Mouse (Mus musculus): ENCODE measurements around the gene Fas. TPM values are rescaled to one million over a fixed set of nuclear protein-coding genes. Genes with fewer than 3 reads are reported as not detected.

The Fas gene
- polyA plus RNA-seq, 1 experiment from 2014 or later, result 5.5 TPM

DNA sequence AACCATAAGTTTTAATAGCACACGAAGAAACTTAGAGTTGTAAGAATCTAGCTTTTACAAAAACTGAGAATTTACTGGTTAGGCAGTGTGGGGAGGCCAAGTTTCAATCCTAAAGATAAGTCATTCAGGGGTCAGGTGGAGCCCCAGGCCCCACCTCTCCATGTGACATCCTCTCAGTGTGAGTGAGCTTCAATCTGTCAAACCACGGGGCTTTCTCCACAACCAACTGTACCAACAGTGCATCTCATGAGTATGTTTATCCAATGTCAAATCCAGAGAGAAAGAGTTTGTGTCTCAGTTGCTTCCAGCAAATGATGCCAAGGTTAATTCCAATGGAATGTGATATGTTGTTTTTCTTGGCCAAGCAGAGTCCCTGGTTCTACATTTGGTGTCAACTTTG is 5.6 kb upstream of the Fas start:
- Histone ChIP-seq H3K36me3 (no peaks in the 10 kb centered on the region), H3K4me2 (no peak overlapping the region), H3K27me3 (peaks cover 13% of the 10 kb centered on the region), H3K4me1 (replicated peaks) (peaks cover 5% of the 10 kb centered on the region; the same call in 1 of the 2 replicates), H3K9ac (no peak overlapping the region), H3K9me3 (replicated peaks) (no peaks in the 10 kb centered on the region), H3K27ac (no peak overlapping the region), H3K4me3 (no peak overlapping the region)
- no peak for ATAC-seq (replicated peaks; ENCODE audit: insufficient number of reproducible peaks, insufficient read depth, low FRiP score, low read depth)
- WGBS, result 21% methylated on average over 2 of the region's 2 CpGs

DNA sequence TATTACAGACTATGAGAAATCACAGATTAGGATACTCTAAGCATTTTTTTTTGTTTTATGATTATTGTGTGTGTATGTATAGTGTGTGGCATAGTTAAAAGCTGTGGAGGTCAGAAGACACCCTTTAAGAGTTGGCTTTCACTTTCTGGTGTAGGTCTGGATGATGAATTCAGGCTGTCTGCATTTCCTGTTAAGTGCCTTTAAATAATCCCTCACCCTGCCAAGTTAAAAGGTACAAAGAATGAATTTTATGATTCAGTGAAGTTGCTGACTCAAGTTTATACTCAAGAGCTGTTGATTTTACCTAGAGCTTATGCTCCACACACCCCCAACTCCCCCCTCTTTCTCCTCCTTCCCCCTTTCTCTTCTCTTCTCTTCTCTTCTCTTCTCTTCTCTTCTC is 3.2 kb upstream of the Fas start:
- no peak overlapping the region for H3K4me2 ChIP-seq
- ATAC-seq (replicated peaks; ENCODE audit: insufficient number of reproducible peaks, insufficient read depth, low FRiP score, low read depth), result no peak
- H3K9ac ChIP-seq, result no peak overlapping the region
- H3K27me3 ChIP-seq, result peaks cover 7% of the 10 kb centered on the region; the same call in 1 of the 2 replicates
- H3K4me3 ChIP-seq, result no peak overlapping the region
- H3K36me3 ChIP-seq, result no peaks in the 10 kb centered on the region
- H3K9me3 ChIP-seq (replicated peaks), result no peaks in the 10 kb centered on the region
- H3K4me1 ChIP-seq (replicated peaks), result peaks cover 18% of the 10 kb centered on the region
- H3K27ac ChIP-seq, result no peak overlapping the region

DNA sequence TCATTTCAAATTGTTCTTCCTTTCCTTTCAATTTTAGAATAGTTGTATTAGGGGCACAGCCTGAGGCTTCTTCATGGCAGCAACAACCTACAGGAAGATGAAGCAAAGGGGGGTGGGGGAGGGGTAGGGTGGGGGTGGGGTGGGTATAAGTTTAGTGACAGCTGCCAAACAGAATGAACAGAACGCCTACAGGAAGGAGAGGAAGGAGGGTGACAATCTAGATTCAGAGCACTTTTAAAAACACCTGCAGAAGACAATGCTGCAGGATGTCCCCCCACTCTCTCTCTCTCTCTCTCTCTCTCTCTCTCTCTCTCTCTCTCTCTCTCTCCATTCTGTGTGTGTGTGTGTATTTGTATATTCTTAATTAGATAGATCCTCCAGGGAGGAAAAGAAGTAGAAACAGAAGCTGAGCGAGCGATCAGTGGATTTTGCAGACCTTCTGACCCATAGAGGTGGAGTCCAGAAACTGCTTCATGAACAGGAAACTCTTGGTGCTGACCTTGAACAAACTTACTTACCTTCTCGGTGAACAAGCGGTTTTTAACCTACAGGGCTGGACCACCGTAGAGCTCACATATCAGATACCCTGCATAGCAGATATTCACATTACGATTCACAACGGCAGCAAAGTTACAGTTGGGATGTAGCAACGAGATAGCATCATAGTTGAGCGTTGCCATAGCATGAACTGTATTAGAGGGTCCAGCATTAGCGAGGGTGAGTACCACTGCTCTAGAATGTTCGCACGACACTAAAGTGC is 2.6 kb upstream of the Fas start:
- Histone ChIP-seq H3K9ac (no peak overlapping the region), H3K4me2 (no peak overlapping the region), H3K27ac (no peak overlapping the region), H3K4me3 (no peak overlapping the region), H3K36me3 (no peaks in the 10 kb centered on the region), H3K27me3 (peaks cover 7% of the 10 kb centered on the region; the same call in 1 of the 2 replicates), H3K4me1 (replicated peaks) (peaks cover 18% of the 10 kb centered on the region), H3K9me3 (replicated peaks) (no peaks in the 10 kb centered on the region)
- ATAC-seq (replicated peaks; ENCODE audit: insufficient number of reproducible peaks, insufficient read depth, low FRiP score, low read depth), result no peak
- 72% methylated on average over 13 of the region's 13 CpGs for WGBS

DNA sequence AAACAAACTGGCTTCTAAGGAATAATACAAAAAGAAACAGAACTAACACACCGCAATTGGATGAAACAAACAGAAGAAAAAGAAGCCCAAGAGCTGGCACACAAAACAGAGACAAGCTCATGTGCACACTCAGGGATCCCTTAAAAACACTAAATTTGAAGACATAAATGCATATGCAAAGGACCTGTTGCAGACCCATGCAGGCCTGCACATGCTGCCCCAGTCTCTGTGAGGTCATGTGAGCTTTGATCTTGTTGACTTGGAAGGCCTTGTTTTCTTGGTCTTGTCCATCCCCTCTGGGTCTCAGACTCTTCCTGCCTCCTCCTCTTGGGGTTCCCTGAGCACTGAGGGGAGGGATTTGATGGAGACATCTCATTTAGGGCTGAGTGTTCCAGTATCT is 1.8 kb upstream of the Fas start:
- ATAC-seq (replicated peaks; ENCODE audit: insufficient number of reproducible peaks, insufficient read depth, low FRiP score, low read depth), result no peak
- 88% methylated on average over 1 of the region's 1 CpGs for WGBS
- no peak overlapping the region for H3K27ac ChIP-seq
- H3K4me1 ChIP-seq (replicated peaks), result peaks cover 18% of the 10 kb centered on the region
- H3K9me3 ChIP-seq (replicated peaks), result no peaks in the 10 kb centered on the region
- H3K9ac ChIP-seq, result no peak overlapping the region
- H3K36me3 ChIP-seq, result no peaks in the 10 kb centered on the region
- H3K4me2 ChIP-seq, result no peak overlapping the region
- H3K4me3 ChIP-seq, result no peak overlapping the region
- H3K27me3 ChIP-seq, result peaks cover 7% of the 10 kb centered on the region; the same call in 1 of the 2 replicates

DNA sequence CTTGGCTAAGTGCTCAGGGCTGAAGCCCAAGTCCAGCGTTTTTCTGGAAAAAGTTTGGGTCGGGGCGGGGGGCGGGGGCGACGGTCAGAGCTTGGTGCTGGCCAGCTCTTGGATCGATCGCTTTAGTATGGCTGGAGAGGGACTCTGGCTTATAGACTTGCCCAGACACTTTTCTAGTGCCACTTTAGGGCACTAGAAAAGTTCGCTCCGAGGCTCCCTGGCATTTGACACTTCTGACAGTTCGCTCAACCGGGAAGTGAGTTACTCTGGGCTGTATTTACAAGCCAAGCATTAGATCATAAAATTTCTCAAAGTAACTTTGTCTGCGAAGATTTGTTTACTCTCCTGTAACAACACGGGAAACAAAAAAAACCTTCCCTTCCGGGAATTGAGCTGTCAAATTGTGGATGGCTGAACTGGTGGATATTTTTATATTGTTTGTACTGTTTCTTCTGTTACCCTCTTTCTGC is 441 bp downstream of the Fas start:
- no peaks in the 10 kb centered on the region for H3K36me3 ChIP-seq
- peaks cover 7% of the 10 kb centered on the region; the same call in 1 of the 2 replicates for H3K27me3 ChIP-seq
- ATAC-seq (replicated peaks; ENCODE audit: insufficient number of reproducible peaks, insufficient read depth, low FRiP score, low read depth), result no peak
- 0 out of 2 replicates have a peak overlapping the region, but pooled peaks have one; percentile 8 for H3K27ac ChIP-seq
- peak overlapping the region; percentile 59 for H3K4me3 ChIP-seq
- peak overlapping the region; percentile 94 for H3K4me2 ChIP-seq
- peak overlapping the region; percentile 64 for H3K9ac ChIP-seq
- no peaks in the 10 kb centered on the region for H3K9me3 ChIP-seq (replicated peaks)
- 6% methylated on average over 15 of the region's 15 CpGs for WGBS
- peaks cover 13% of the 10 kb centered on the region for H3K4me1 ChIP-seq (replicated peaks)

DNA sequence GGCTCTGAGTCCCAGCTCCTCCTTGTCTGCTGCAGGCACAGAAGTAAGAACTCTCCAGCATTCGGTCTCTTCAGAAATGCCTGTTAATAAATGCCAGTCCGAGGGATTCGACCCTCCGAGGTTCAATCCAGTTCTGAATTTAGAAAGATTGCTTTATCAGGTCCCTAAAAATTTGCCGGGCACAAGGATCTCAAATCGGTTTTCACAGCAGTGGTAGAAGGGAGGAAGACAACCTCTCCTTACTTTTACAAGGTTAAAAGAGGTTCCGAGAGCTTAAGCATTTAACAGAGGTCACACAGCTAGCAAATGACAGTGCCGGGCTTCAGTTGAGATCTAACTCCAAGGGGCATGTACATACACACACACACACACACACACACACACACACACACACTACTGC is 913 bp downstream of the Fas start:
- Histone ChIP-seq H3K4me3 (peak overlapping the region; percentile 59), H3K27ac (no peak overlapping the region), H3K9ac (no peak overlapping the region; the same call in 1 of the 2 replicates), H3K4me2 (peak overlapping the region; percentile 94), H3K36me3 (no peaks in the 10 kb centered on the region), H3K27me3 (peaks cover 7% of the 10 kb centered on the region; the same call in 1 of the 2 replicates), H3K9me3 (replicated peaks) (no peaks in the 10 kb centered on the region), H3K4me1 (replicated peaks) (peaks cover 13% of the 10 kb centered on the region)
- WGBS, result 40% methylated on average over 8 of the region's 8 CpGs
- ATAC-seq (replicated peaks; ENCODE audit: insufficient number of reproducible peaks, insufficient read depth, low FRiP score, low read depth), result no peak

DNA sequence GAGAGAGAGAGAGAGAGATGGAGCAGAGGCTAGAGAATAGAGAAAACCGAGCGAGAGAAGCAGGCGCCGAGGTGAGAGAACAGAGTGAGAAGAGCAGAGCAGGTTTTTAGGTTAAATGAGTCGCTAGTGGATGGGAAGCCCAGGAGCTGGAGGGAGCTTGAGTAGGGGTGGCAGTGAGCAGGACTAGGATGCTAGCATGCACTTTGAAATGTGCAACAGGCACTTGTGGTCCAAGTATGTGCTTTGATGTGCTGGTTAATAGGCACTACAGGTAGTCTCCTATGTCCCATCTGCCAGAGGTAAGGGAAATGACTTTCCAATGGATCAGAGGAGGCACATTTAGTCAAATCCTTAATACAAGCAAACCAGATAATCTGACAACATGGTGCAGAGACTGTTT is 1.5 kb downstream of the Fas start:
- H3K9me3 ChIP-seq (replicated peaks), result no peaks in the 10 kb centered on the region
- 55% methylated on average over 5 of the region's 5 CpGs for WGBS
- H3K27ac ChIP-seq, result no peak overlapping the region
- no peak for ATAC-seq (replicated peaks; ENCODE audit: insufficient number of reproducible peaks, insufficient read depth, low FRiP score, low read depth)
- peaks cover 7% of the 10 kb centered on the region; the same call in 1 of the 2 replicates for H3K27me3 ChIP-seq
- H3K4me3 ChIP-seq, result no peak overlapping the region
- H3K4me2 ChIP-seq, result no peak overlapping the region
- no peak overlapping the region for H3K9ac ChIP-seq
- H3K36me3 ChIP-seq, result no peaks in the 10 kb centered on the region
- peaks cover 13% of the 10 kb centered on the region for H3K4me1 ChIP-seq (replicated peaks)

DNA sequence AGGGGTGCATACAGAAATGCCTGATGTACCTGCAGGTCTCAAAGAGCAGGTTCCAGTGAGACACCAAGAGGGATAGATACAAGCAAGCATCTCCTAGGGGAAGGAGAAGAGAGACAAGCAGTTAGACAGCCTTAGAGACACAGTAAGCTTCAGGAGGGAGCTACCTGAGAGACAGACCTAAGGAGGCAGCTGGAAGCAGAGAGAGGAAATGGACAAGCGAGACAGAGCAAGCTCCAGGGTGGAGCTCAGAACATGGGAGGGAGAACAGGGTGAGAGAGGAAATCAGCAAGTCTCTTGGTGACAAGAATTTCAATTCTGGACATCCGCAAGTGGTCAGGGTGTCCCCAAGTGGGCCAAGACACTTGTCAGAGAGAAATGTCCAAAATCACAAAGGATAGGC is 2.2 kb downstream of the Fas start:
- Histone ChIP-seq H3K9ac (no peak overlapping the region), H3K27ac (no peak overlapping the region), H3K4me3 (no peak overlapping the region), H3K9me3 (replicated peaks) (no peaks in the 10 kb centered on the region), H3K4me2 (no peak overlapping the region), H3K27me3 (peaks cover 7% of the 10 kb centered on the region; the same call in 1 of the 2 replicates), H3K4me1 (replicated peaks) (peaks cover 13% of the 10 kb centered on the region), H3K36me3 (no peaks in the 10 kb centered on the region)
- WGBS, result 60% methylated on average over 2 of the region's 2 CpGs
- ATAC-seq (replicated peaks; ENCODE audit: insufficient number of reproducible peaks, insufficient read depth, low FRiP score, low read depth), result no peak

DNA sequence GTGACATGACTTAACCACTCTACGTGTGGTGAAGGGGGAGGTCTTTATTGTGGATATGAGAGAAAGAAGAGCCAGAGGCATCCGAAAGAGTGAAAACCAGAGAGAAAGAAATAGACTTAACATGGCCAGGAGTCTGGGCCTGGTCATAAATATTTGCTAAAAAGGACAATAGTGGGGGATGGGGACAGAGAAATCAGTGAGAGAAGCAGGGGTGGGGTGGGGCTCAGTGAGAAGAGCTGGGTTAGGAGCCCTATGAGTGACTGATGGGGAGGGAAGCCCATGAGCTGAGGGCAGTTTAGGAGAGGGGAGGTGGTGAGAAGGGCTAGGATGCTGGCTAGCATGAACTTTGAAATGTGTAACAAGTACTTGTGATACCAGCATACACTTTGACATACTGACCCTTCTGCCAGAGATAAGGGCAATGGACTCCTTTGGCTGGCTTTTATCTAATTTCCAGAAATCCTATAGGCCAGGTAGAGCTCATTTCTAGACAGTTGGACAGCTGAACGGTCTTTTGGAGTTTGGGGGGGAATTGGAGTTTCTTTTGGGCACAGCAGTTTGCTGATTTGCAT is 3.0 kb downstream of the Fas start:
- Histone ChIP-seq H3K4me1 (replicated peaks) (peaks cover 13% of the 10 kb centered on the region), H3K27me3 (peaks cover 7% of the 10 kb centered on the region; the same call in 1 of the 2 replicates), H3K9me3 (replicated peaks) (no peaks in the 10 kb centered on the region), H3K4me2 (no peak overlapping the region), H3K27ac (no peak overlapping the region), H3K36me3 (no peaks in the 10 kb centered on the region), H3K9ac (no peak overlapping the region), H3K4me3 (no peak overlapping the region)
- ATAC-seq (replicated peaks; ENCODE audit: insufficient number of reproducible peaks, insufficient read depth, low FRiP score, low read depth), result no peak
- whole genome bisulfite sequencing, result 80% methylated on average over 3 of the region's 3 CpGs

DNA sequence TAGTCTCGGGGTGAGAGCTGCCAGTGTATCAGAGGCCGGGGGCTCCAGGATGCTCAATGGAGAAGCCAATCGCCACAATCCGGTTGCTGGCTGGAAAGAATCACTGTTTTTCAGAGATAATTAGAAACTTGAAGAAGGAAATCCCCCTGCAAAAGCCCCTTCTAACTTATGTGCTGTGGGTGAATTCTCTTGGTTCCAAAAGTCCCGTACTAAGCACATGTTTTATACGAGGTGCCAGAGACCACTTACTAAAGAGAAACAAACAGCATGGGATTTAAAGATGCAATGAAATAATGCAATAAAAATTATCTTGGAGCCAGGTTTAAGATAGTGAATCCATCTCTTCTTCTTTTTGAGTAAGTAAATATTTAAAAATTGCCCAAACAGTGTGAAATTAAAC is 5.0 kb downstream of the Fas start:
- WGBS, result 64% methylated on average over 6 of the region's 6 CpGs
- H3K27me3 ChIP-seq, result no peaks in the 10 kb centered on the region
- H3K36me3 ChIP-seq, result no peaks in the 10 kb centered on the region
- no peak overlapping the region for H3K4me2 ChIP-seq
- H3K4me1 ChIP-seq (replicated peaks), result peaks cover 11% of the 10 kb centered on the region
- no peak overlapping the region for H3K9ac ChIP-seq
- H3K9me3 ChIP-seq (replicated peaks), result no peaks in the 10 kb centered on the region
- H3K27ac ChIP-seq, result no peak overlapping the region
- ATAC-seq (replicated peaks; ENCODE audit: insufficient number of reproducible peaks, insufficient read depth, low FRiP score, low read depth), result no peak
- no peak overlapping the region for H3K4me3 ChIP-seq

DNA sequence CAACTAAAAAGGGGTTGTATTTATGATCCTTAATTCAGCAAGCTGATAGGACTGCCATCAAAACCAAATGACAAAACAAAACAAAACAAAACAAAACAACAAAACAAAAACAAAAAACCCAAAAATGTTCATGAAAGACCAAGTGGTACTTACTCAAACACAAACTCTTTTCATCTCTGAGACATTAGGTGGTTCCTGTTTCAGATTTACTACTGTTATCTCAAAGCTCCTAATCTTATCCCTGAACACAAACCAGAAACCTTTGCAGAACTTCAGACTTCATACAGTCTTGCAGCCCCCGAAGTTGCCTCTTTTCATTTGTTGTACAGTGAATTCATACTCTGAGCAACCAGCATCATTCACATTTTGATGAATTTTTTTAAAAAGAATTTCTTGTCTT is 8.1 kb downstream of the Fas start:
- H3K4me1 ChIP-seq (replicated peaks), result peaks cover 3% of the 10 kb centered on the region; the same call in 1 of the 2 replicates
- H3K4me2 ChIP-seq, result no peak overlapping the region
- H3K9me3 ChIP-seq (replicated peaks), result no peaks in the 10 kb centered on the region
- no peaks in the 10 kb centered on the region for H3K36me3 ChIP-seq
- H3K4me3 ChIP-seq, result no peak overlapping the region
- no peaks in the 10 kb centered on the region for H3K27me3 ChIP-seq
- no peak overlapping the region for H3K9ac ChIP-seq
- no peak overlapping the region for H3K27ac ChIP-seq
- no peak for ATAC-seq (replicated peaks; ENCODE audit: insufficient number of reproducible peaks, insufficient read depth, low FRiP score, low read depth)
- WGBS, result 26% methylated on average over 1 of the region's 1 CpGs
